Mouse (Mus musculus): ENCODE results near the gene Zfp622.

The Zfp622 gene

GRCm38 (mm10) chr15:25984067-25984733 lies at the start of gene Zfp622:
Gene Zfp622 (plus strand): TSS chr15:25984366.
- in situ Hi-C loops (cut with MboI; ENCODE audit: low sequenced_read_pairs): no loop called here

GRCm38 (mm10) chr15:25934411-25934810 lies 49.8 kb upstream of the Zfp622 start:
- in situ Hi-C loops (cut with MboI; ENCODE audit: low sequenced_read_pairs): no loop called here

DNA sequence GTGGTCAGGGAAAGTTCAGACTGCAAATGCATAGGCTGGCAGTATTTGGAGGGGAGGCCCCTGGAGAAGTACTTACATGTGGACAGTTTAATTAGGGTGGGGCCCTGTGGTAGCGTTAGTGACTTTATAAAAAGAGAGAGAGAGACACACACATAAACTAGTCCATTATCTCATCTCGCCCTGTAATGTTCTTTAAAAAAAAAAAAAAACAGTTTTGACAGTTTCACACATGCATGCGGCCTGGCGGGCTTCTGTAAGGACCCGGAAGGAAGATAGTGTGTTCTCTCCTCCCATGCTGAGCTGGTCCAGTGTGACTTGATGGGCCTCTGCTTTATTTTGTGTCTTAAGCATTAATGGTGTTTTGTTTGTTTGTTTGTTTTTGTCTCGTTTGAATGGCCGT lies 45.7 kb upstream of the Zfp622 start:
- in situ Hi-C loops (cut with MboI; ENCODE audit: low sequenced_read_pairs): no loop called here

DNA sequence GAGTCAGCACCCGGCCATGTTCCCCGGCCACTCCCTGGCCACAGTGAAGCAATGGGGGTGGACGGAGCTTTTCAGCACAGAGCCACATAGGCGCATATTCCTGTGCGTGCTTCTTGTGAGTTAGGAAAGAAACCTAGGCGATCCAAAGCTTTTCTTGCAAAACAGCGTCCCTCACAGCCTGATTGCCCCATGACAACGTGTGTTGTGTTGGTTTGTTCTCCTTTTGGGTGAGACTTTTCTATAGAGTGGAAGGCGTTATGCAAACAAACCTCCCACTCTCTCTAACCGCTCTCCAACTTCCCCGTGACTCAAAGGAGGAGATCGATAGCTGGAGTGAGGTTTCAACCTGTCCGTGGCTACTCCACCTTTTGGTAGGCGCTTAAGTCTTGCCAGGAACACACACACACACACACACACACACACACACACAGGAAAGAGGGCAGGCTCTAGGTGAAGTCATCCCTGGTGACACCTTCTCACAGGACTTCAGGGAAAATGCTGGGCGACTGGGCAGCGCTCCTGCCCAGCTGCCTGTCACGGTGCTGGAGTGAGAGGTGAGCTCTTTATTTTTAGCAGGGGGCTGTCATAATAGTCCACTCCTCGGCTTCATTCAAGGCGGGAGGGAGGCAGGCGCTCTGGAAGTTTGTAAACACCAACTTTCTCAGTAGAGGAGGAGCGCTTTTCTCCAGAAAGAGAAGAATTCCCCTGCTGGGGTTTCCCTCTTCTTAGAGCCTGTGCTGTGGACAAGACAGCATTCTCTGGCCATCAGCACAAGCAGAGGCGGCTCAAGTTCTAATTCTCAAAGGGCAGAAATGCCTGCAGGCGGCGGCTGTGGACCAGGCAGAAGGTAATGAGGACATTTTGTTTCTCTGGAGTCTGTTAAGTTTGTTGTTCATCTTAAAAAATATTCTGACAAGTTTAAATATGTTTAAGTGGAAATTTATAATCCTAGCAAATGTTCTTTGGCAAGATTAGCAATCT lies 43.5 kb upstream of the Zfp622 start:
- in situ Hi-C loops (cut with MboI; ENCODE audit: low sequenced_read_pairs): loop anchor here (10.0 kb wide), 1 partner anchor 136 kb away; no protein-coding TSS in a partner anchor

DNA sequence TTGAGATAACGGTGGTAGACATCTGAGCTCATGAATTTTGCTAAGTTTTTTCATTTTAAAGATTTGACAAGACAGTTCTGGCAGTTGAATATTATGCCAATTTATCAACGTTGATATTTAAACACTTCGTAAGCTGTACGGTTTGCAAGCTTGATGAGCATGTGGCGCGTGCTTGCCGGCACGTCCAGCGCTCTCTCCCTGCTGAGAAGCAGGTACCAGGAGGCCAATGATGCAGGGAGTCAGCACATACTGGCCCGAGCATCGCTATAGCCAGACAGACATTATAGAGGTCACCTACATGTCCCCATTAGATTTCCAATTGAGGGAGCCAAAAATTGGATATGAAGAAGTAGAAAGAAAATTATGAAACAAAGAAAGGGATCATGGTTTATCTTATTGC lies 42.7 kb upstream of the Zfp622 start:
- in situ Hi-C loops (cut with MboI; ENCODE audit: low sequenced_read_pairs): loop anchor here (10.0 kb wide), 1 partner anchor 137 kb away; no protein-coding TSS in a partner anchor

DNA sequence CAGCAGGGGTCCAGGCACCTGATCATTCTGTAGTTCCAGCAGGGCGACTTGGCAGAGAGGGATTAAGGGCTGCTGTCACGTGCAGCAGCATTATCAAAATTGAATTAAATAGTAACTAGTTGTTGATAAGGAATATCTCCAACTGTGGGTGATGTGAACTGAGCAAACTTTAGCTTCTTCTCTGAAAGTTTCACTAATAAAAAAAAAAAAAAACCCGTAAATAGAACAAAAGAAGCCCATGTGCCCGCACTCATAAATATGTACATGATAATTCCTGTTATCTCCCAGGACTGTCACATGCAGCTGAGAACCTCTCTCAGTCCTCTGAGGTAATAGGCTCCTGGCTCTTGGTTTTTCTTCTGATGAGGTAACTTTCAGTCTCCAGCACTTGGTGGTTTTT lies 41.8 kb upstream of the Zfp622 start:
- in situ Hi-C loops (cut with MboI; ENCODE audit: low sequenced_read_pairs): loop anchor here (10.0 kb wide), 1 partner anchor 138 kb away; no protein-coding TSS in a partner anchor

- in situ Hi-C loops (cut with MboI; ENCODE audit: low sequenced_read_pairs): loop anchor here (10.0 kb wide), 1 partner anchor 139 kb away; no protein-coding TSS in a partner anchor
Observed at GRCm38 (mm10) chr15:25943386-25944137, 40.6 kb upstream of the Zfp622 start.

GRCm38 (mm10) chr15:25945224-25945623 lies 38.9 kb upstream of the Zfp622 start:
- in situ Hi-C loops (cut with MboI; ENCODE audit: low sequenced_read_pairs): loop anchor here (10.0 kb wide), 1 partner anchor 140 kb away; no protein-coding TSS in a partner anchor

DNA sequence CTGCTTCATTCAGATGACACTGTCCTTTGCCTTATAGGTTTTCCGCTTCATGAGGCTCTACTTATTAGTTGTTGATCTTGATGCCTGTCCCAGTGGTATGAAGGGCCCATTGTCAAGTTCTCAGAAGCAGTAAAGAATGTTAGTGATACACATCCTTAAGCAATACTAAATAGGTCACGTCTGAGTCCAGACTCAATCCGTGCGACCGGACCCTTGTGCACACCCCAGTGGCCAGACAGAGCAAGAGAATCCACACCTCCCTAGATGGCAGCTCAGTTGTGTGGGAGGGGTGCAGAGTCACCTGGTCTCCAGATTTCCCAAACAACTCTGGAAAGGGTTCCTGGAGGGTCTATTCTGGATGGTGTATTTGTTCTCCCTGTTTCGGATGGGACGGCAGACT lies 37.7 kb upstream of the Zfp622 start:
- in situ Hi-C loops (cut with MboI; ENCODE audit: low sequenced_read_pairs): loop anchor here (10.0 kb wide), 1 partner anchor 142 kb away; no protein-coding TSS in a partner anchor

DNA sequence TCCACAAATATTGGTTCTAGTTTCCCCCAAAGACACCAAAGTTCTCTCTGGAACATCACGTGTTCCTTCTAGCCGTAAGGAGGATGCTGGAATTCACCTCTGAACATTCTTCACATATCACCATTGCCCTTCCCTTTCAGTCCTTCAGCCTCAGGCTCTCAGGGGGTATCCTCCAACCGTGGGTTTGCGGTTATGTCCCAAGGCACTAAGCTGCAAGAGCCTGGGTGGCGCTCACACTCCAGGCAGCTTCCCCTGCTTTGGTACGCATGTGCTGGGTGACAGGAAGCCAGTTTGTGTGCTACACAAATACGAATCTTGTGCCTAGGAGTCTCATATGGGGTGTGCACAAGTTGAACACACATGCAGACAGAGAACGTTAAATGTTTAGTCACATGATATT lies 36.8 kb upstream of the Zfp622 start:
- in situ Hi-C loops (cut with MboI; ENCODE audit: low sequenced_read_pairs): loop anchor here (10.0 kb wide), 1 partner anchor 143 kb away; no protein-coding TSS in a partner anchor

- in situ Hi-C loops (cut with MboI; ENCODE audit: low sequenced_read_pairs): loop anchor here (10.0 kb wide), 1 partner anchor 144 kb away; no protein-coding TSS in a partner anchor
Observed at GRCm38 (mm10) chr15:25948257-25949223, 35.6 kb upstream of the Zfp622 start.

- in situ Hi-C loops (cut with MboI; ENCODE audit: low sequenced_read_pairs): loop anchor here (10.0 kb wide), 1 partner anchor 145 kb away; no protein-coding TSS in a partner anchor
Observed at GRCm38 (mm10) chr15:25949696-25950095, 34.5 kb upstream of the Zfp622 start.

DNA sequence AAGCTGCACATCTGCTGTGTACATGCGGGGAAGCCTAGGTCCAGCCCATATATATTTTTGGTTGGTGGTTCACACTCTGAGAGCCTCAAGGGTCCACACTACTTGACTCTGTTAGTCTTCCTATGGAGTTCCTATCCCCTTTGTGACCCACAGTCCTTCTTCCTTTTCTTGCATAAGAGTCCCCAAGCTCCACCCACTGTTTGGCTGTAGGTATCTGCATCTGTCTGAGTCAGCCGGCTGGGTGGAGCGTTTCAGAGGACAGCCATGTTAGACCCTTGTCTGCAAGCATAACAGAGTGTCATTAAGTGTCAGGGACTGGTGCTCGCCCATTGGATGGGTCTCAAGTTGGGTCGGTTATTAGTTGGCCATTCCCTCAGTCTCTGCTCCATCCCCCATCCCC lies 33.6 kb upstream of the Zfp622 start:
- in situ Hi-C loops (cut with MboI; ENCODE audit: low sequenced_read_pairs): no loop called here

DNA sequence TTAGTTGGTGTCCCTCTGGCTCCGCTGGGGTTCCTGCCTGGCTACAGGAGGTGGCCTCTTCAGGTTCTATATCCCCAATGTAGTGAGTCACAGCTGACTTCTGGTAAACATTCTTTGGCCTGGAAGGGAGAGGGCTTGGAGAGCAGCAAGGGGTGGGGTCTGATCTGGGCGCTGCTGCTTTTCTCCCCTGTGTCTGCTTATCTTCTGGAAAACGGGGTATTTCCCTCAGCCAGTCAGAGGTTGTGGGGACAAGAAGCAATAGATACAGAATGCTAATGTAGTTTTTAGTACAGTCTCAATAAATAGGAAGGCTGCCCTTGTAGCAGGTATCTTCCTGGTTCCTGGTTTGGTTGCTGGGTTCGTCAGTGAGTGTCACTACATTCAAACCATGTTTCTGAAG lies 33.1 kb upstream of the Zfp622 start:
- in situ Hi-C loops (cut with MboI; ENCODE audit: low sequenced_read_pairs): no loop called here

DNA sequence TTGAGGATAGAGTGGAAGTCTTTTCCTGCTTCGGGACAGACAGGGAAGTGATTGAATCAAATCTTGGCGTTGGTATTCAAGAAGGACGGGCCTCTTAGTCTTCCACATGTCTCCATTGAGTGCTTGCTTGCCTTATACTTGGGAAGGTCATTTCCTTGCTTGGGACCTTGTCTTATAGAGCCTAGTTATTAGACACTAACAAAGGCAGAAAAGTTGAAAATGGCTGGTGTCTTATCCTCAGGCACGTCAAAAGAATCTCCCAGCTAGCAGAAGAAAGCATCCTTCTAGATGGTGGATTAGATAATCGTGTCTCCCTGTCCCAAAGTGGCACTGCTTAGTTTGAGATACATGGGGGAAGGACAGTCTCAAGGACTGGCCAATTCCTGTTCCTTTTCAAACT lies 28.2 kb upstream of the Zfp622 start:
- in situ Hi-C loops (cut with MboI; ENCODE audit: low sequenced_read_pairs): no loop called here

DNA sequence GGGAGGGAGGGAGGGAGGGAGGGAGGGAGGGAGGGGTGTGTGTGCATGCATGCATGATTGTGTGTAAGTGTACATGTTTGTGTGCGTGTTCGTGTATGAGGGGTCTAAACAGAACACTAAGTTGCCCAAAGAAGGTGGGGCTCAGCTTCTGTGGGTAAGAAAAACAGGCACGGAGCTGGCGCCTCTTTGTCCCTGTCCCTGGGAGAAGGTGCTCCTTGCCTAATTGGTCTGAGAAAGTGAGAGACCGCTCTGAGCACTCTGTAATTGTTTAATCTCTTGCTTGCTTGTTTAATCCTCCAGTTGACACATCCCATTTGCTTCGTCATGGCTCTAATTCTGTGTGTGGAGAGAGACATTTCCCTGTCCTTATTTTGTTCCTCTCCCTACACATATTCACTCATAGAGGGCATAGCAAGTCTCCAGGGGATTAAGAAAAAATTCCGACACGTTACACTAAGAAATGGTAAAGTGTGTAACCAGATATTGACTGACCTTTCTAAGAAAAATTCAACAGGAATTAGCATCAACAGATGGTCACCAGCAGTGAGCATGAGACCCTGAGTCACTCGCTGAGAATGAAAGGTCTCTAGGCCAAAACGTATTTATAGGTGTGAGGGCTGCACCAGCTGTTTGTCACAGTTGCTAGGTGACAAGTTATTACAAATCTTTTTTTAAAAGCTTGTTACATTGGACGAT lies 27.6 kb upstream of the Zfp622 start:
- in situ Hi-C loops (cut with MboI; ENCODE audit: low sequenced_read_pairs): no loop called here

DNA sequence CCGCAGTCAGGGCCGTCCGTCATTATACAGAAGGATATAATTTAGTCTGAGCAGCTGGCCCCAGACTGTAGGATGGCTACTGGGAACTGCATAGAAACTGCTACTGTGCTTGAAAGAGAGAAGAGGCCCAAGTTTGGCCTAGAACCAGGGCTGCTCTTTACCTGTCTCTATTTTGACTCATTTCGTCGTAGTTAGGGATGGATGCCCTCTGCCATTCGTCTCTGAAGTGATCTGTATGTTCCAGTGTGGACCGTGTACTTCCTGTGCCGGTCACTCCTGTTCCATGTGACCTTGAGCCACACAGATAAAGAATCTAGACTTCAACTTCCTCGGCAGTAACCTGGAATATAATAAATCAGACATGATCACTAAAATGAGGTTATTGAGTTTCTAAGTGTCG lies 26.5 kb upstream of the Zfp622 start:
- in situ Hi-C loops (cut with MboI; ENCODE audit: low sequenced_read_pairs): no loop called here

GRCm38 (mm10) chr15:25959375-25959774 lies 24.8 kb upstream of the Zfp622 start:
- in situ Hi-C loops (cut with MboI; ENCODE audit: low sequenced_read_pairs): no loop called here

- in situ Hi-C loops (cut with MboI; ENCODE audit: low sequenced_read_pairs): no loop called here
Observed at GRCm38 (mm10) chr15:25960231-25960630, 23.9 kb upstream of the Zfp622 start.

All from CH12F3 (cell line).